Mouse (Mus musculus): Measurements from ENCODE around the gene Pex11g. TPM values are rescaled to one million over a fixed set of nuclear protein-coding genes. Genes with fewer than 3 reads are reported as not detected.

Pex11g gene
- polyA plus RNA-seq, 1 experiment from 2014 or later: 4.5 TPM

DNA sequence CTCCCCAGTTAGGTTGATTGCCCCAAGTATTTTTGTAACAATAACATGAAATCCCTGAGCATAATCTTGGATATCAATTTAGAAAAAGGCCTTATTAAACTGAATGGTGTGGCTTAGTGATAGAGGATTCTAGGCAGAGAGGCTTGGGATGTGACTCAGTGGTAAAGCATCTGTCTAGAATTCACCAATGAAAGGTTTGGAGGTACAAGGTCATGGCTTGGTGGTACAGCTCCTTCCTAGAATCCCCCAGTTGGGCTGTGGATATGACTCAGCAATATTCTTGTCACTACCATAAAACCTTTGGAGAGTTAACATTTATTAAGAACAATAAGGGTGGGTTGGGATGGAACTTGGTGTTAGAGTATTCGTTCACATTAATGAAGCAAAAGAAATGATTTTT, 54.7 kb downstream of the Pex11g start:
- Histone ChIP-seq H3K27me3 (ENCODE audit: control insufficient read depth, insufficient read depth, low read depth, low read length) (no peaks in the 10 kb centered on the region), H3K27ac (ENCODE audit: low read length) (no peak overlapping the region), H3K36me3 (ENCODE audit: control insufficient read depth, insufficient read depth, low read length) (no peaks in the 10 kb centered on the region), H3K4me2 (ENCODE audit: low read length) (no peak overlapping the region), H3K4me1 (ENCODE audit: control insufficient read depth, insufficient read depth, low read length) (peaks cover 25% of the 10 kb centered on the region), H3K9ac (ENCODE audit: low read depth, low read length) (no peak overlapping the region), H3K4me3 (ENCODE audit: low read depth, low read length) (no peak overlapping the region), H3K9me3 (replicated peaks; ENCODE audit: control insufficient read depth, low read length, poor library complexity, severe bottlenecking) (no peaks in the 10 kb centered on the region)
- ATAC-seq: no peak
- WGBS: 91% methylated on average over 1 of the region's 1 CpGs

DNA sequence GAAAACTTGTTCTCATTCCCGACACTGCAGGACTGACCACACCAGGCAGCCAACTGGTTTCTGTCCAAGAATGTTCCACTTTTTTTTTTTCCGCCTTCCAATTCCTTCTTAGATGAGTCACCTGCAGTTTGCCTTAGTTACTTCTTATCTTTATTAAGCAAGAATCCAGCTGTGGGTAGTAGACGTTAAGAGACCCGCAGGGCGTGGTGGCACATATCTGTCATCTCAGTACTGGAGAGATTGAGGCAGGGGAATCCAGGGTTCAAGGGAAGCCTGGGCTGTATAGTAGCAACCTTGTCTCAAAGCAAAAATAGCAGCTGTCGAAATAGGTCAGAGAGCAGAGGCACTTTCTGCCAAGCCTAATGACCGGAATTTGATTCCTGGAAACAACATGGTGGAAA, 55.6 kb downstream of the Pex11g start:
- H3K27ac ChIP-seq (ENCODE audit: low read length): no peak overlapping the region
- peaks cover 16% of the 10 kb centered on the region for H3K4me1 ChIP-seq (ENCODE audit: control insufficient read depth, insufficient read depth, low read length)
- ATAC-seq: no peak
- WGBS: 92% methylated on average over 7 of the region's 7 CpGs
- H3K9ac ChIP-seq (ENCODE audit: low read depth, low read length): no peak overlapping the region
- no peaks in the 10 kb centered on the region for H3K27me3 ChIP-seq (ENCODE audit: control insufficient read depth, insufficient read depth, low read depth, low read length)
- H3K36me3 ChIP-seq (ENCODE audit: control insufficient read depth, insufficient read depth, low read length): no peaks in the 10 kb centered on the region
- H3K4me2 ChIP-seq (ENCODE audit: low read length): no peak overlapping the region
- H3K4me3 ChIP-seq (ENCODE audit: low read depth, low read length): no peak overlapping the region
- H3K9me3 ChIP-seq (replicated peaks; ENCODE audit: control insufficient read depth, low read length, poor library complexity, severe bottlenecking): no peaks in the 10 kb centered on the region

DNA sequence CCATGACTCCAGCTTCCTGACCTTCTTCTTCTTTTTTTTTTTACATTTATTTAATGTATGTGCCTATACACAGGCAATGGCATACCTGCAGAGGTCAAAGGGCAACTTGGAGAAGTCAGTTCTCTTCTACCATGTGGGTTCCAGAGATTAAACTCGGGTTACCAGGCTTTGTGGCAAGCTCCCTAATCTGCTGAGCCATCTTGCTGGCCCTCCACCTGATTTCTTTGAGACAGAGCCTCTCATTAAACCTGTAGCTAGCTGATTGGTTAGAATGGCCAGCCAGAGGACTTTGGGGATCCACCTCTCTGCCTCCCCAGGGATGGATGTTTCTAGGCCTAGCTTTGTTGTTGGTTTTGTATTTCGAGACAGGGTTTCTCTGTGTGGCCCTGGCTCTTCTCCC, 56.4 kb downstream of the Pex11g start:
- 89% methylated on average over 2 of the region's 2 CpGs for WGBS

DNA sequence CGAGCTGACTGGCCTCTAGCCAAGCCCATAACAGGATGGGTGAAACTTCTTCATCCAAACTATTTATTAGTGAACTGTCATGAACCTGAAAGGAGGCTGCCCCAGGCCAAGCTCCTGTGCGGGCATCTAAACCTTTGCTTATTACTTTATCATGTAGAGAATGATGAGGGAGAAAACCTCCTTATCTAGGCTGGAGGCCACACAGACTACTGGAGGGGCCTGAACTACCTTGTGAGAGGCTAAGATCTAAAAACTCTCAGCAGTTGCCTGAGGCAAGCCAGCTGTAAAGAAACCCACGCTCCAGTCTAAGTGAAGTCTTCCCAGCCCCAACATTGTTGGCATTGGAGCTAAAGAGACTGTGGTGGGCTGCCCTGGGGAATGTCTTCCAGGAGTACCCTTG, 60.1 kb downstream of the Pex11g start:
- no peak for ATAC-seq
- 90% methylated on average over 3 of the region's 3 CpGs for WGBS

More for the DNA sequence above, 56.4 kb downstream of the Pex11g start:
- H3K27me3 ChIP-seq (ENCODE audit: control insufficient read depth, insufficient read depth, low read depth, low read length): no peaks in the 10 kb centered on the region
- H3K9me3 ChIP-seq (replicated peaks; ENCODE audit: control insufficient read depth, low read length, poor library complexity, severe bottlenecking): no peaks in the 10 kb centered on the region
- no peak overlapping the region for H3K9ac ChIP-seq (ENCODE audit: low read depth, low read length)
- no peaks in the 10 kb centered on the region for H3K36me3 ChIP-seq (ENCODE audit: control insufficient read depth, insufficient read depth, low read length)
- no peak overlapping the region for H3K27ac ChIP-seq (ENCODE audit: low read length)
- H3K4me3 ChIP-seq (ENCODE audit: low read depth, low read length): no peak overlapping the region
- no peak overlapping the region for H3K4me2 ChIP-seq (ENCODE audit: low read length)
- H3K4me1 ChIP-seq (ENCODE audit: control insufficient read depth, insufficient read depth, low read length): peaks cover 10% of the 10 kb centered on the region
- ATAC-seq: no peak

More for the DNA sequence above, 60.1 kb downstream of the Pex11g start:
- no peak overlapping the region for H3K4me3 ChIP-seq (ENCODE audit: low read depth, low read length)
- no peak overlapping the region for H3K9ac ChIP-seq (ENCODE audit: low read depth, low read length)
- H3K4me1 ChIP-seq (ENCODE audit: control insufficient read depth, insufficient read depth, low read length): no peaks in the 10 kb centered on the region
- H3K4me2 ChIP-seq (ENCODE audit: low read length): no peak overlapping the region
- H3K27me3 ChIP-seq (ENCODE audit: control insufficient read depth, insufficient read depth, low read depth, low read length): no peaks in the 10 kb centered on the region
- no peak overlapping the region for H3K27ac ChIP-seq (ENCODE audit: low read length)
- no peaks in the 10 kb centered on the region for H3K9me3 ChIP-seq (replicated peaks; ENCODE audit: control insufficient read depth, low read length, poor library complexity, severe bottlenecking)
- H3K36me3 ChIP-seq (ENCODE audit: control insufficient read depth, insufficient read depth, low read length): no peaks in the 10 kb centered on the region

Other genes starting within 250 kb of the Pex11g start
- gene Insr, start 188.1 kb downstream of the Pex11g start, polyA plus RNA-seq (2015; fragmentation: Nextera tagmentation; extraction: Ambion mirVana): 48.6 and 54.1 TPM in 2 replicates
- gene A430078G23Rik, start 114.3 kb downstream of the Pex11g start, polyA plus RNA-seq (2015; fragmentation: Nextera tagmentation; extraction: Ambion mirVana): not detected in 2 replicates
- 12.0 and 12.1 TPM in 2 replicates for gene Arhgef18, start 74.7 kb downstream of the Pex11g start, polyA plus RNA-seq (2015; fragmentation: Nextera tagmentation; extraction: Ambion mirVana)
- 0.31 and 0.46 TPM in 2 replicates for gene Tex45, start 3.2 kb upstream of the Pex11g start, polyA plus RNA-seq (2015; fragmentation: Nextera tagmentation; extraction: Ambion mirVana)
- 65.8 and 75.3 TPM in 2 replicates for gene Zfp358, start 25.5 kb upstream of the Pex11g start, polyA plus RNA-seq (2015; fragmentation: Nextera tagmentation; extraction: Ambion mirVana)
- 121 and 129 TPM in 2 replicates for gene Mcoln1, start 32.8 kb upstream of the Pex11g start, polyA plus RNA-seq (2015; fragmentation: Nextera tagmentation; extraction: Ambion mirVana)
- 43.6 and 49.8 TPM in 2 replicates for gene Pnpla6, start 47.7 kb upstream of the Pex11g start, polyA plus RNA-seq (2015; fragmentation: Nextera tagmentation; extraction: Ambion mirVana)
- gene C330021F23Rik, start 100.3 kb upstream of the Pex11g start, polyA plus RNA-seq (2015; fragmentation: Nextera tagmentation; extraction: Ambion mirVana): 0.39 and 0.60 TPM in 2 replicates
- gene Camsap3, start 119.6 kb upstream of the Pex11g start, polyA plus RNA-seq (2015; fragmentation: Nextera tagmentation; extraction: Ambion mirVana): 45.1 and 48.7 TPM in 2 replicates
- 51.8 and 52.4 TPM in 2 replicates for gene Xab2, start 153.6 kb upstream of the Pex11g start, polyA plus RNA-seq (2015; fragmentation: Nextera tagmentation; extraction: Ambion mirVana)
- 63.5 and 68.0 TPM in 2 replicates for gene Pet100, start 153.9 kb upstream of the Pex11g start, polyA plus RNA-seq (2015; fragmentation: Nextera tagmentation; extraction: Ambion mirVana)
- 1.7 and 2.5 TPM in 2 replicates for gene Pcp2, start 157.9 kb upstream of the Pex11g start, polyA plus RNA-seq (2015; fragmentation: Nextera tagmentation; extraction: Ambion mirVana)
- 41.4 and 46.2 TPM in 2 replicates for gene Stxbp2, start 163.3 kb upstream of the Pex11g start, polyA plus RNA-seq (2015; fragmentation: Nextera tagmentation; extraction: Ambion mirVana)
- 0.33 and 1.0 TPM in 2 replicates for gene Retn, start 188.1 kb upstream of the Pex11g start, polyA plus RNA-seq (2015; fragmentation: Nextera tagmentation; extraction: Ambion mirVana)
- 0.19 and 0.24 TPM in 2 replicates for gene Mcemp1, start 198.1 kb upstream of the Pex11g start, polyA plus RNA-seq (2015; fragmentation: Nextera tagmentation; extraction: Ambion mirVana)
- gene Fcor, start 204.7 kb upstream of the Pex11g start, polyA plus RNA-seq (2015; fragmentation: Nextera tagmentation; extraction: Ambion mirVana): 16.8 and 20.9 TPM in 2 replicates
- gene Trappc5, start 208.6 kb upstream of the Pex11g start, polyA plus RNA-seq (2015; fragmentation: Nextera tagmentation; extraction: Ambion mirVana): 71.6 and 72.5 TPM in 2 replicates
- 0.57 and 0.63 TPM in 2 replicates for gene Fcer2a, start 226.5 kb upstream of the Pex11g start, polyA plus RNA-seq (2015; fragmentation: Nextera tagmentation; extraction: Ambion mirVana)

Measured in midbrain, embryonic 16.5 days (tissue).